Mouse (Mus musculus): ENCODE results near the gene Smad9. TPM values are rescaled to one million over a fixed set of nuclear protein-coding genes. Genes with fewer than 3 reads are reported as not detected.
"Not testable (repeated sequence)": the region's sequence is repeated elsewhere in the genome, so short reads cannot be mapped to it uniquely, and the experiment has no call there.

Smad9 gene
- total RNA-seq, 4 experiments from 2014 or later, result 8.4 to 8.6 (median 8.5) TPM

- peak; percentile 19 to 27 for DNase-seq (ENCODE audit: low spot score in 2 of 2)
These were observed 676 bp downstream of the Smad9 start for GRCm38 (mm10) chr3:54756058-54756457.

GRCm38 (mm10) chr3:54757446-54757845 lies 2.1 kb downstream of the Smad9 start:
- DNase-seq (ENCODE audit: low spot score in 2 of 2), result no peak

GRCm38 (mm10) chr3:54759211-54759610 lies 3.8 kb downstream of the Smad9 start:
- no peak for DNase-seq (ENCODE audit: low spot score in 2 of 2)

GRCm38 (mm10) chr3:54760321-54761115 lies 5.1 kb downstream of the Smad9 start:
- DNase-seq (ENCODE audit: low spot score in 2 of 2), result no peak

GRCm38 (mm10) chr3:54761258-54761657 lies 5.9 kb downstream of the Smad9 start:
- DNase-seq (ENCODE audit: low spot score in 2 of 2), result no peak

GRCm38 (mm10) chr3:54764418-54764817 lies 9.0 kb downstream of the Smad9 start:
- peak; percentile 42 to 70 for DNase-seq (ENCODE audit: low spot score in 2 of 2)

- not testable (repeated sequence) for DNase-seq (ENCODE audit: low spot score in 2 of 2)
These were observed 10.1 kb downstream of the Smad9 start for GRCm38 (mm10) chr3:54765521-54765920.

GRCm38 (mm10) chr3:54766034-54766433 lies 10.7 kb downstream of the Smad9 start:
- no peak for DNase-seq (ENCODE audit: low spot score in 2 of 2)

GRCm38 (mm10) chr3:54766811-54767210 lies 11.4 kb downstream of the Smad9 start:
- DNase-seq (ENCODE audit: low spot score in 2 of 2), result no peak

GRCm38 (mm10) chr3:54768592-54768991 lies 13.2 kb downstream of the Smad9 start:
- no peak for DNase-seq (ENCODE audit: low spot score in 2 of 2)

- no peak for DNase-seq (ENCODE audit: low spot score in 2 of 2)
These were observed 14.2 kb downstream of the Smad9 start for GRCm38 (mm10) chr3:54769349-54770275.

GRCm38 (mm10) chr3:54773613-54774012 lies 18.2 kb downstream of the Smad9 start:
- DNase-seq (ENCODE audit: low spot score in 2 of 2), result no peak

- DNase-seq (ENCODE audit: low spot score in 2 of 2), result no peak
These were observed 20.7 kb downstream of the Smad9 start for GRCm38 (mm10) chr3:54775989-54776631.

GRCm38 (mm10) chr3:54790601-54791000 lies 35.2 kb downstream of the Smad9 start:
- DNase-seq (ENCODE audit: low spot score in 2 of 2), result no peak

GRCm38 (mm10) chr3:54791822-54792677 lies 36.7 kb downstream of the Smad9 start:
- DNase-seq (ENCODE audit: low spot score in 2 of 2), result no peak

- DNase-seq (ENCODE audit: low spot score in 2 of 2), result no peak
These were observed 38.4 kb downstream of the Smad9 start for GRCm38 (mm10) chr3:54793762-54794161.

GRCm38 (mm10) chr3:54795379-54795778 lies 40.0 kb downstream of the Smad9 start:
- DNase-seq (ENCODE audit: low spot score in 2 of 2), result no peak

GRCm38 (mm10) chr3:54795806-54796205 lies 40.4 kb downstream of the Smad9 start:
- DNase-seq (ENCODE audit: low spot score in 2 of 2), result no peak

GRCm38 (mm10) chr3:54797211-54797610 lies 41.8 kb downstream of the Smad9 start:
- peak in 1 of 2 experiments; percentile 50 for DNase-seq (ENCODE audit: low spot score in 2 of 2)

GRCm38 (mm10) chr3:54803713-54804112 lies 48.3 kb downstream of the Smad9 start:
- DNase-seq (ENCODE audit: low spot score in 2 of 2), result no peak

All from layer of hippocampus, adult 8-10 months (tissue).